Mouse (Mus musculus) heart, embryonic 11.5 days (tissue): Measurements from ENCODE around the gene Sumo3. TPM values are rescaled to one million over a fixed set of nuclear protein-coding genes. Genes with fewer than 3 reads are reported as not detected.
A peak's percentile ranks its signal among the peaks of the same experiment; 100 is the strongest.

Experiments
- ATAC-seq: fragments of 200-750 bp; cut with Nextera tagmentation; replicated peaks from 2 replicates; pipeline ENCODE4 v1.8.0; 2017; ENCODE audit warnings: moderate library complexity; ENCODE audit not compliant: insufficient number of reproducible peaks, low FRiP score, low TSS enrichment
- H3K27ac ChIP-seq: fragments of 300-500 bp; sonication (generic); 2 replicates; pipeline ENCODE4 v1.5.1; 2014; ENCODE audit warnings: mild to moderate bottlenecking, low read depth, low read length
- H3K27me3 ChIP-seq: fragments of 300-500 bp; sonication (generic); 2 replicates; pipeline ENCODE4 v1.6.1; 2014; ENCODE audit warnings: mild to moderate bottlenecking, low read length, mixed read lengths; ENCODE audit not compliant: control insufficient read depth, insufficient read depth
- H3K36me3 ChIP-seq: fragments of 300-500 bp; sonication (generic); 2 replicates; pipeline ENCODE4 v1.6.1; 2014; ENCODE audit warnings: mild to moderate bottlenecking, low read length, moderate library complexity, mixed read lengths; ENCODE audit not compliant: control insufficient read depth, insufficient read depth
- H3K4me1 ChIP-seq: fragments of 300-500 bp; sonication (generic); 2 replicates; pipeline ENCODE4 v1.6.1; 2014; ENCODE audit warnings: low read length; ENCODE audit not compliant: control insufficient read depth, insufficient read depth
- H3K4me2 ChIP-seq: fragments of 300-500 bp; sonication (generic); 2 replicates; pipeline ENCODE4 v1.6.1; 2014; ENCODE audit warnings: mild to moderate bottlenecking, moderate library complexity
- H3K4me3 ChIP-seq: fragments of 300-500 bp; sonication (generic); 2 replicates; pipeline ENCODE4 v1.5.1; 2014; ENCODE audit warnings: low read depth, low read length
- H3K9ac ChIP-seq: fragments of 300-500 bp; sonication (generic); 2 replicates; pipeline ENCODE4 v1.6.1; 2014; ENCODE audit warnings: mild to moderate bottlenecking, low read depth, low read length, moderate library complexity
- H3K9me3 ChIP-seq: fragments of 300-500 bp; sonication (generic); replicated peaks from 2 replicates; pipeline ENCODE4 v1.6.1; 2016; ENCODE audit warnings: low read length; ENCODE audit not compliant: control insufficient read depth
- WGBS: fragments of 180-500 bp; shearing (Covaris S2); extraction: QIAGEN DNeasy Blood & Tissue Kit; methylation state at CpG from one replicate; pipeline ENCODE4 v1.1.7; 2014; ENCODE audit not compliant: insufficient replicate concordance; 5-methylcytosine and 5-hydroxymethylcytosine counted together
- polyA plus RNA-seq: library from polyadenylated mRNA; unstranded; fragments of >200 nt; fragmentation: Nextera tagmentation; extraction: Ambion mirVana; gene quantifications from 2 replicates; pipeline ENCODE4 v1.2.1, GENCODE M21; 2014

Gene Sumo3
- polyA plus RNA-seq, 1 experiment from 2014 or later: 165 TPM

GRCm38 (mm10) chr10:77583795-77584422, 22.0 kb upstream of the Sumo3 start:
- 61% methylated on average over 10 of the region's 10 CpGs for WGBS
- peak overlapping the region; percentile 3 for H3K4me2 ChIP-seq

GRCm38 (mm10) chr10:77586637-77587036, 19.3 kb upstream of the Sumo3 start:
- 85% methylated on average over 3 of the region's 3 CpGs for WGBS
- no peak for ATAC-seq
- no peaks in the 10 kb centered on the region for H3K27me3 ChIP-seq

More at GRCm38 (mm10) chr10:77583795-77584422, 22.0 kb upstream of the Sumo3 start:
- Histone ChIP-seq H3K9ac (no peak overlapping the region), H3K36me3 (no peaks in the 10 kb centered on the region), H3K27me3 (no peaks in the 10 kb centered on the region), H3K9me3 (no peaks in the 10 kb centered on the region), H3K27ac (no peak overlapping the region), H3K4me3 (no peak overlapping the region), H3K4me1 (peaks cover 26% of the 10 kb centered on the region)
- ATAC-seq: no peak

GRCm38 (mm10) chr10:77587091-77587775, 18.7 kb upstream of the Sumo3 start:
- WGBS: 75% methylated on average over 6 of the region's 6 CpGs
- Histone ChIP-seq H3K4me2 (no peak overlapping the region), H3K4me1 (peaks cover 37% of the 10 kb centered on the region), H3K4me3 (no peak overlapping the region), H3K9me3 (no peaks in the 10 kb centered on the region), H3K27me3 (no peaks in the 10 kb centered on the region), H3K9ac (no peak overlapping the region), H3K36me3 (no peaks in the 10 kb centered on the region), H3K27ac (no peak overlapping the region)
- ATAC-seq: no peak

More at GRCm38 (mm10) chr10:77586637-77587036, 19.3 kb upstream of the Sumo3 start:
- Histone ChIP-seq H3K4me3 (no peak overlapping the region), H3K4me1 (peaks cover 37% of the 10 kb centered on the region), H3K36me3 (no peaks in the 10 kb centered on the region), H3K27ac (no peak overlapping the region), H3K9me3 (no peaks in the 10 kb centered on the region), H3K4me2 (no peak overlapping the region), H3K9ac (no peak overlapping the region)

GRCm38 (mm10) chr10:77588036-77588435, 17.9 kb upstream of the Sumo3 start:
- Histone ChIP-seq H3K9me3 (no peaks in the 10 kb centered on the region), H3K27ac (no peak overlapping the region), H3K4me1 (peaks cover 32% of the 10 kb centered on the region), H3K36me3 (0 out of 2 replicates have a peak, but pooled peaks cover 7% of the 10 kb centered on the region), H3K4me2 (no peak overlapping the region), H3K9ac (no peak overlapping the region), H3K4me3 (no peak overlapping the region), H3K27me3 (no peaks in the 10 kb centered on the region)
- no peak for ATAC-seq
- WGBS: 86% methylated on average over 2 of the region's 2 CpGs

- H3K9ac ChIP-seq: peak overlapping the region; percentile 12; the same call in 1 of the 2 replicates
- WGBS: 63% methylated on average over 7 of the region's 7 CpGs
- H3K27me3 ChIP-seq: no peaks in the 10 kb centered on the region
- no peak overlapping the region for H3K4me3 ChIP-seq
- peak overlapping the region; percentile 25; the same call in 1 of the 2 replicates for H3K27ac ChIP-seq
- peaks cover 15% of the 10 kb centered on the region for H3K36me3 ChIP-seq
- no peak overlapping the region for H3K4me2 ChIP-seq
- peaks cover 28% of the 10 kb centered on the region for H3K4me1 ChIP-seq
- no peaks in the 10 kb centered on the region for H3K9me3 ChIP-seq
- no peak; the same call in 1 of the 2 replicates for ATAC-seq
These were observed 16.8 kb upstream of the Sumo3 start for GRCm38 (mm10) chr10:77589117-77589516.

GRCm38 (mm10) chr10:77589749-77590148, 16.1 kb upstream of the Sumo3 start:
- no peak overlapping the region for H3K4me2 ChIP-seq
- no peak overlapping the region for H3K4me3 ChIP-seq
- H3K27me3 ChIP-seq: no peaks in the 10 kb centered on the region
- no peaks in the 10 kb centered on the region for H3K9me3 ChIP-seq
- H3K36me3 ChIP-seq: peaks cover 21% of the 10 kb centered on the region
- H3K4me1 ChIP-seq: peaks cover 28% of the 10 kb centered on the region
- peak overlapping the region; percentile 25; the same call in 1 of the 2 replicates for H3K27ac ChIP-seq
- 76% methylated on average over 8 of the region's 8 CpGs for WGBS
- no peak overlapping the region for H3K9ac ChIP-seq
- ATAC-seq: no peak; the same call in 1 of the 2 replicates

GRCm38 (mm10) chr10:77590812-77591211, 15.1 kb upstream of the Sumo3 start:
- no peak; the same call in 1 of the 2 replicates for ATAC-seq
- Histone ChIP-seq H3K4me3 (no peak overlapping the region), H3K9me3 (no peaks in the 10 kb centered on the region), H3K9ac (no peak overlapping the region), H3K27ac (no peak overlapping the region), H3K27me3 (no peaks in the 10 kb centered on the region), H3K36me3 (peaks cover 28% of the 10 kb centered on the region), H3K4me2 (no peak overlapping the region), H3K4me1 (peaks cover 28% of the 10 kb centered on the region)
- 42% methylated on average over 6 of the region's 6 CpGs for WGBS

GRCm38 (mm10) chr10:77591546-77591945, 14.4 kb upstream of the Sumo3 start:
- Histone ChIP-seq H3K27ac (no peak overlapping the region), H3K4me3 (no peak overlapping the region), H3K4me2 (no peak overlapping the region), H3K36me3 (peaks cover 28% of the 10 kb centered on the region), H3K4me1 (peaks cover 28% of the 10 kb centered on the region), H3K27me3 (no peaks in the 10 kb centered on the region), H3K9me3 (no peaks in the 10 kb centered on the region), H3K9ac (no peak overlapping the region)
- ATAC-seq: no peak
- WGBS: 78% methylated on average over 6 of the region's 6 CpGs
